Mouse (Mus musculus) left cerebral cortex, postnatal 14 days (tissue): ENCODE data around the gene Olfr844. TPM values are rescaled to one million over a fixed set of nuclear protein-coding genes. Genes with fewer than 3 reads are reported as not detected.

Experiments used
- DNase-seq, 2 experiments: peaks; one replicate each; pipeline ENCODE4 v3.0.0; 2021 to 2022; ENCODE audit warnings: low spot score in 2 of 2, mixed read lengths in 1 of 2
- intact Hi-C: fragments of 180-260 bp; cut with DNase I; formaldehyde crosslinking; loops from one replicate; pipeline ENCODE4 v1.15.1; 2025
- long read RNA-seq, 2 experiments: library from polyadenylated mRNA; stranded (forward); transcript quantifications; one replicate each; pipeline ENCODE4 v2.0.0; 2021
- total RNA-seq, 2 experiments: library from RNA; stranded (reverse); gene quantifications; 2 replicates each; pipeline ENCODE4 v1.2.3; 2021

The Olfr844 gene
- total RNA-seq, result not detected
- long read RNA-seq, experiment 1, result 0 reads
- long read RNA-seq, experiment 2, result 0 reads

- DNase-seq, result no peak
- intact Hi-C loops, result no loop called here
These were observed at the start of gene Olfr844 for GRCm38 (mm10) chr9:19316047-19316446. Olfr844 (plus strand) TSS chr9:19316347.

- intact Hi-C loops, result no loop called here
- no peak for DNase-seq
These were observed 20.0 kb downstream of the Olfr844 start, which contains the start of gene Olfr845 for GRCm38 (mm10) chr9:19336157-19336556. Olfr845 (plus strand) TSS chr9:19336457.

GRCm38 (mm10) chr9:19363905-19364304, 47.8 kb downstream of the Olfr844 start, which contains the start of gene Olfr846:
Olfr846 (minus strand) TSS chr9:19364005.
- intact Hi-C loops, result no loop called here
- no peak for DNase-seq

Other genes with a start within 250 kb of the Olfr844 start
- not detected for gene Olfr836, start 196.0 kb upstream of the Olfr844 start, total RNA-seq
- not detected for gene Olfr837, start 180.0 kb upstream of the Olfr844 start, total RNA-seq
- gene Olfr839-ps1, start 139.0 kb upstream of the Olfr844 start, total RNA-seq, result under 1 TPM; 0.07 to 0.08 TPM
- gene Olfr843, start 64.4 kb upstream of the Olfr844 start, total RNA-seq, result not detected
- not detected for gene Olfr845, start 20.1 kb downstream of the Olfr844 start, total RNA-seq
- gene Olfr846, start 47.7 kb downstream of the Olfr844 start, total RNA-seq, result not detected
- not detected for gene Olfr847, start 62.3 kb downstream of the Olfr844 start, total RNA-seq
- gene Olfr849, start 123.9 kb downstream of the Olfr844 start, total RNA-seq, result not detected
- not detected for gene Olfr850, start 161.9 kb downstream of the Olfr844 start, total RNA-seq
- not detected for gene Olfr851, start 176.9 kb downstream of the Olfr844 start, total RNA-seq
- gene Olfr853, start 224.7 kb downstream of the Olfr844 start, total RNA-seq, result not detected